30 mouse cellular contexts compared by ENCODE assay signal in the genomic region with DNA sequence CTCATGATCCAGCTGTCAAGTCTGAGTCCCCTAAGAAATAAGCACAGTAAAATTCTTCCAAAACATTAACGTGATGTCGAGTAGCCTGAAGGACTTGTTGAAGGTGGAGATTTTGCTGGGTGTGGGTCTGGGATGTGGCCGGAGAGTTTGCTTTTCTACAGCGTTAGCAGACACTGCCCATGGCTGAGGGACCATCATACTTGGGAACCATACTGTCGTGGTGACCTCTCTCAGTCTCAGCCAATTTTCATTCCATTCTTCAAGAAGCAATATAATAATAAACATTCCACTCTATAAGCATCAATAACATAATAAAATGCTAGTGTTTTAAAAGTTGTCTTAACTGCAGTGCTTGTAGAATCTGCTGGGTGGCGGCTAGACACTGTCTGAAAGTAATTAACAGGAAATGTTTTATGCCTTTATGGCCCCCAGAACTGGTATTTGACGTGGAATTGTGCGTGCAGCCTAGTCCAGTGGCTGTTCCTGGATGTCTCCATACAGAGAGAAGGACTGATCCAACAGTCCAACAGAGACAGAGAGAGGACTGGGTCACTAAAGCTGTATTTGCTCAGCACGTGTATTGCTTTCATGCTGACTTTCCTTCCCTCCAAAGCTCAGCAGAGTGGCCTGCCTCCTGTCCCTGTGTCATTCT. TPM values are rescaled to one million over a fixed set of nuclear protein-coding genes. Genes with fewer than 3 reads are reported as not detected.
"Had no signal": no experiment of that assay in that cellular context is flagged by ENCODE, and none has a peak within 500 bp of the region (broad histone marks: within the 10 kb centered on the region; RNA-seq: fewer than 3 reads in every experiment).

No protein-coding gene starts in this region.

- H3K36me3 ChIP-seq: heart, embryonic 13.5 days; heart, embryonic 15.5 days; hindbrain, embryonic 13.5 days; hindbrain, embryonic 15.5 days; kidney, embryonic 15.5 days; limb, embryonic 13.5 days; limb, embryonic 15.5 days; liver, embryonic 12.5 days had no signal

- H3K9ac ChIP-seq: heart, embryonic 13.5 days; heart, embryonic 15.5 days; hindbrain, embryonic 13.5 days; hindbrain, embryonic 15.5 days; kidney, embryonic 15.5 days; limb, embryonic 13.5 days; limb, embryonic 15.5 days; liver, embryonic 12.5 days had no signal

- H3K4me1 ChIP-seq: heart, embryonic 15.5 days; hindbrain, embryonic 13.5 days; hindbrain, embryonic 15.5 days; kidney, embryonic 15.5 days; liver, embryonic 12.5 days had no signal

- H3K4me2 ChIP-seq: heart, embryonic 11.5 days; heart, embryonic 13.5 days; heart, embryonic 15.5 days; hindbrain, embryonic 13.5 days; hindbrain, embryonic 15.5 days; kidney, embryonic 15.5 days; limb, embryonic 13.5 days; limb, embryonic 15.5 days; liver, embryonic 12.5 days had no signal

- H3K27ac ChIP-seq: heart, adult 2 months; heart, embryonic 13.5 days; heart, embryonic 15.5 days; hindbrain, embryonic 13.5 days; hindbrain, embryonic 15.5 days; hindbrain, postnatal 0 days; kidney, embryonic 15.5 days; kidney, postnatal 0 days; limb, embryonic 13.5 days; limb, embryonic 15.5 days; liver, embryonic 12.5 days had no signal

- DNase-seq: gastrocnemius, postnatal 14 days; gastrocnemius, postnatal 36 days; heart, adult 11 months; heart, adult 2 months; heart, postnatal 14 days; heart, postnatal 36 days; kidney, adult 2 months; kidney, adult 9 months; kidney, postnatal 14 days; kidney, postnatal 36 days; layer of hippocampus, adult 9-11 months; layer of hippocampus, postnatal 36 days; left cerebral cortex, postnatal 4 days had no signal

- ATAC-seq: hindbrain, postnatal 0 days; liver, embryonic 12.5 days had no signal

- H3K27me3 ChIP-seq: heart, embryonic 13.5 days; heart, embryonic 15.5 days; hindbrain, embryonic 13.5 days; hindbrain, embryonic 15.5 days; kidney, embryonic 15.5 days; limb, embryonic 13.5 days; limb, embryonic 15.5 days; liver, embryonic 12.5 days had no signal

- H3K9me3 ChIP-seq: heart, embryonic 13.5 days; heart, embryonic 15.5 days; hindbrain, embryonic 13.5 days; hindbrain, embryonic 15.5 days; kidney, embryonic 15.5 days; limb, embryonic 13.5 days; limb, embryonic 15.5 days; liver, embryonic 12.5 days had no signal

- H3K4me3 ChIP-seq: heart, adult 2 months; heart, embryonic 13.5 days; heart, embryonic 15.5 days; hindbrain, embryonic 13.5 days; hindbrain, embryonic 15.5 days; kidney, embryonic 15.5 days; limb, embryonic 13.5 days; limb, embryonic 15.5 days; liver, embryonic 12.5 days had no signal

RNA-seq across cellular contexts. Expression of gene Dhrs9, which starts 15.5 kb away (rescaled TPM):
- polyA plus RNA-seq: heart, embryonic 11.5 days; heart, embryonic 13.5 days; hindbrain, embryonic 11.5 days; hindbrain, embryonic 13.5 days; hindbrain, embryonic 15.5 days; hindbrain, postnatal 0 days; intestine, embryonic 14.5 days; kidney, embryonic 15.5 days; limb, embryonic 11.5 days; limb, embryonic 13.5 days had no signal

RNA-seq across cellular contexts. Expression of gene Abcb11, which starts 53.3 kb away (rescaled TPM):
- polyA plus RNA-seq: gonadal fat pad, adult 2 months; heart, adult 2 months; heart, embryonic 11.5 days; heart, embryonic 15.5 days; heart, postnatal 0 days; hindbrain, embryonic 13.5 days; hindbrain, embryonic 15.5 days; intestine, embryonic 14.5 days; kidney, adult 2 months; large intestine, adult 2 months; limb, embryonic 11.5 days; limb, embryonic 13.5 days; limb, embryonic 15.5 days had no signal
